8 mouse cellular contexts compared by ENCODE assay signal in genomic region chr19:4096642-4097440, GRCm38 (mm10). TPM values are rescaled to one million over a fixed set of nuclear protein-coding genes. Genes with fewer than 3 reads are reported as not detected.
DNase-seq lines count a peak whose midpoint lies in the region; ATAC-seq and TF ChIP-seq lines count a peak whose summit lies in the region.

TSS of gene Cdk2ap2 (plus strand) at chr19:4097182.

- peak within 1 kb of the TSS; percentile 69 for H3K4me3 ChIP-seq in heart, embryonic 12.5 days
- H3K4me3 ChIP-seq in kidney, postnatal 0 days (replicated peaks; ENCODE audit: low read depth, low read length): peak within 1 kb of the TSS; percentile 52
- peak within 1 kb of the TSS; percentile 58 for H3K4me3 ChIP-seq in liver, embryonic 11.5 days (ENCODE audit: low read depth, low read length)
- peak within 1 kb of the TSS; percentile 49 for H3K4me3 ChIP-seq in stomach, embryonic 14.5 days (ENCODE audit: low read depth, low read length)

- peak; percentile 99 for DNase-seq in CD4-positive helper T cell, adult 2 months (ENCODE audit: low read depth, low spot score)
- peak; percentile 96 for DNase-seq in brain, embryonic 18.5 days (ENCODE audit: low read depth, low spot score)
- DNase-seq in kidney, postnatal 0 days (ENCODE audit: low spot score): peak; percentile 97
- DNase-seq in liver, embryonic 11.5 days (ENCODE audit: low spot score): peak; percentile 100
- DNase-seq in naive thymus-derived CD4-positive, alpha-beta T cell, adult 2 months (ENCODE audit: low read depth): peak; percentile 98

- no peaks in the 10 kb centered on the region for H3K9me3 ChIP-seq in heart, embryonic 12.5 days (replicated peaks)
- H3K9me3 ChIP-seq in kidney, postnatal 0 days (replicated peaks; ENCODE audit: low read length): no peaks in the 10 kb centered on the region
- no peaks in the 10 kb centered on the region for H3K9me3 ChIP-seq in liver, embryonic 11.5 days (ENCODE audit: control insufficient read depth, low read length)
- H3K9me3 ChIP-seq in stomach, embryonic 14.5 days (ENCODE audit: control insufficient read depth, low read depth, low read length): no peaks in the 10 kb centered on the region

- peaks cover 41% of the 10 kb centered on the region for H3K4me1 ChIP-seq in heart, embryonic 12.5 days (replicated peaks)
- H3K4me1 ChIP-seq in kidney, postnatal 0 days (replicated peaks; ENCODE audit: insufficient read depth, low read length): peaks cover 26% of the 10 kb centered on the region; the same call in 1 of the 2 replicates
- H3K4me1 ChIP-seq in liver, embryonic 11.5 days (replicated peaks; ENCODE audit: control insufficient read depth, insufficient read depth, low read length): peaks cover 31% of the 10 kb centered on the region
- H3K4me1 ChIP-seq in stomach, embryonic 14.5 days (ENCODE audit: control insufficient read depth, insufficient read depth, low read length): peaks cover 25% of the 10 kb centered on the region

- peaks cover 25% of the 10 kb centered on the region for H3K27me3 ChIP-seq in heart, embryonic 12.5 days (replicated peaks)
- H3K27me3 ChIP-seq in kidney, postnatal 0 days (ENCODE audit: insufficient read depth, low read length): no peaks in the 10 kb centered on the region
- peaks cover 18% of the 10 kb centered on the region for H3K27me3 ChIP-seq in liver, embryonic 11.5 days (replicated peaks; ENCODE audit: control insufficient read depth, insufficient read depth, low read length)
- peaks cover 10% of the 10 kb centered on the region; the same call in 1 of the 2 replicates for H3K27me3 ChIP-seq in stomach, embryonic 14.5 days (ENCODE audit: control insufficient read depth, insufficient read depth, low read length)

- TF ChIP-seq CTCF in kidney, postnatal 0 days (IDR thresholded peaks at IDR 0.05; ENCODE audit: low read depth): no peak

- peak within 1 kb of the TSS; percentile 76 for H3K9ac ChIP-seq in heart, embryonic 12.5 days
- H3K9ac ChIP-seq in kidney, postnatal 0 days (ENCODE audit: low read depth, low read length): peak within 1 kb of the TSS; percentile 66
- peak within 1 kb of the TSS; percentile 69 for H3K9ac ChIP-seq in liver, embryonic 11.5 days (ENCODE audit: low read depth, low read length)
- H3K9ac ChIP-seq in stomach, embryonic 14.5 days (replicated peaks; ENCODE audit: low read depth, low read length): 0 out of 2 replicates have a peak within 1 kb of the TSS, but pooled peaks have one; percentile 29

- H3K4me2 ChIP-seq in heart, embryonic 12.5 days: peak within 1 kb of the TSS; percentile 74
- H3K4me2 ChIP-seq in kidney, postnatal 0 days (ENCODE audit: low read length): peak within 1 kb of the TSS; percentile 73
- peak within 1 kb of the TSS; percentile 93 for H3K4me2 ChIP-seq in liver, embryonic 11.5 days
- peak within 1 kb of the TSS; percentile 55 for H3K4me2 ChIP-seq in stomach, embryonic 14.5 days (replicated peaks; ENCODE audit: low read depth, low read length)

- ATAC-seq in erythroid progenitor cell, adult 5-6 weeks (replicated peaks; ENCODE audit: low FRiP score, poor library complexity, severe bottlenecking): peak; percentile 78
- peak; percentile 96 for ATAC-seq in heart, embryonic 12.5 days (ENCODE audit: insufficient number of reproducible peaks, low FRiP score)
- peak; percentile 92 for ATAC-seq in kidney, postnatal 0 days (replicated peaks; ENCODE audit: low FRiP score, low read depth)
- ATAC-seq in liver, embryonic 11.5 days (replicated peaks; ENCODE audit: low FRiP score): peak; percentile 92
- ATAC-seq in stomach, embryonic 14.5 days (ENCODE audit: insufficient number of reproducible peaks, insufficient read depth, low FRiP score, low read depth): peak; percentile 91

- H3K36me3 ChIP-seq in heart, embryonic 12.5 days: no peaks in the 10 kb centered on the region
- no peaks in the 10 kb centered on the region for H3K36me3 ChIP-seq in kidney, postnatal 0 days (ENCODE audit: insufficient read depth, low read length)
- H3K36me3 ChIP-seq in liver, embryonic 11.5 days (ENCODE audit: control insufficient read depth, insufficient read depth, low read length): no peaks in the 10 kb centered on the region
- H3K36me3 ChIP-seq in stomach, embryonic 14.5 days (ENCODE audit: control insufficient read depth, insufficient read depth, low read length): no peaks in the 10 kb centered on the region

- H3K27ac ChIP-seq in heart, embryonic 12.5 days (ENCODE audit: poor library complexity, severe bottlenecking): peak within 1 kb of the TSS; percentile 78
- peak within 1 kb of the TSS; percentile 91 for H3K27ac ChIP-seq in kidney, postnatal 0 days
- H3K27ac ChIP-seq in liver, embryonic 11.5 days (ENCODE audit: low read depth, low read length): peak within 1 kb of the TSS; percentile 84
- H3K27ac ChIP-seq in stomach, embryonic 14.5 days (ENCODE audit: low read length): peak within 1 kb of the TSS; percentile 76

- under 1% methylated on average over 65 of the region's 65 CpGs for WGBS in heart, embryonic 12.5 days
- under 1% methylated on average over 61 of the region's 65 CpGs for WGBS in kidney, postnatal 0 days
- under 1% methylated on average over 65 of the region's 65 CpGs for WGBS in liver, embryonic 11.5 days
- under 1% methylated on average over 65 of the region's 65 CpGs for WGBS in stomach, embryonic 14.5 days

RNA-seq across cellular contexts. Expression of gene Cdk2ap2, which starts in this region (rescaled TPM):
- total RNA-seq in erythroid progenitor cell, adult 5-6 weeks (2015; ENCODE audit: low replicate concordance): 118 and 124 TPM in 2 replicates
- 17.9 and 36.3 TPM in 2 replicates for total RNA-seq in erythroid progenitor cell, adult 5-6 weeks (2017; ENCODE audit: low replicate concordance)
- polyA plus RNA-seq in heart, embryonic 12.5 days (2016; fragmentation: Nextera tagmentation; extraction: Ambion mirVana): 54.4 and 57.6 TPM in 2 replicates
- 107 TPM in 2 replicates for polyA plus RNA-seq in kidney, postnatal 0 days (2015; fragmentation: Nextera tagmentation; extraction: Ambion mirVana)
- 121 and 135 TPM in 2 replicates for polyA plus RNA-seq in liver, embryonic 11.5 days (2014; fragmentation: Nextera tagmentation; extraction: Ambion mirVana)
- polyA plus RNA-seq in stomach, embryonic 14.5 days (2014; fragmentation: Nextera tagmentation; extraction: Ambion mirVana): 74.1 and 91.0 TPM in 2 replicates

Comparison
In these comparisons a context has a peak if more than half of its experiments do, and no peak if none do; other contexts are left out.
1. Peak in every context shown above with its lines: DNase-seq, ATAC-seq, H3K4me3 ChIP-seq and H3K27ac ChIP-seq.